Mouse (Mus musculus) thymus, postnatal 36 days (tissue): ENCODE data around the gene Tph1.

Experiments
- DNase-seq, 2 experiments: peaks; one replicate each; pipeline ENCODE4 v3.0.0; 2022; ENCODE audit warnings: mixed read lengths in 2 of 2

The Tph1 gene

DNA sequence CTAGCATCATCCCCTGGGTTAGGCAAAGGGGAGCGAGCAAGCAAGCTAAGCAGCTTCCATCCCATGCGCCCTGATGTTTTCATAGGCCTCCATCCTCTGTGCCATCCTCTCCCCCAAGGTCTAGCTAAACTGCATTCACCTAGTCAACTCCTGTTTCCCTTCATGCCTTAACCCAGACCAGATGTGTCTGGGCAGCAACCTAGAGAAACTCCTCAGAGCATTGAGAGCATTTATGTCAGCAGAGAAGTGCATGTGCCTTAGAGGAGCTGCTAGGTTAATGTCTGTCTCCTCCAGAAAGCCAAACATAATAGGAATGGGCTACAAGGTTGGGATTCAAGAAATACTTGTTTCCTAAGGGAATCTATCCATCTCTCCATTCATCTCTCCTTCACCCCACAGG, 75.3 kb downstream of the Tph1 start:
- DNase-seq: no peak
